In the genomic region with DNA sequence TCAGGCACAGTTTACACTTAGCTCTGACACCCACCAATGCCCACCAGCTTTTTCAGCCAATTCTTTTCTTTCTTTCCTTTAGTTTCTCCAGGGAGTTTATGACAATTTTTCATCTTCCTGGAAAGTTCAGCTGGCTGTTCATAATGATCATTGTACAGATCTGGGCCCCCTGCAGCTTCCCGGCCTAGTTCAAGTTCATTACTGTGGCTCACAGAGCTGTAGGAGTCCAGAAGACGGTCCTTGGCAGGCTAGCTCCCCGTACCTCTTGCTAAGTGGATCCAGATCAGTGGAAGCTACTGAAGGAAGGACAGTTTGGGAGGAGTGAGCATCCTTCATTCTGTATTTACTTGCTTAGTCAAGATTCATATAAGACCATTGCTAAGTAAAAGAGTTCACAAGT, we compare ENCODE assay signal across 5 mouse cellular contexts.
"Had no signal": no experiment of that assay in that cellular context is flagged by ENCODE, and none has a peak within 500 bp of the region (broad histone marks: within the 10 kb centered on the region; RNA-seq: fewer than 3 reads in every experiment).

No protein-coding gene starts in this region.

- DNase-seq: kidney, postnatal 14 days; lung, adult 2 months; lung, postnatal 36 days; thymus, adult 18-20 months; thymus, postnatal 25 days had no signal
